Mouse (Mus musculus) lung, postnatal 0 days (tissue): ENCODE data around the gene Nomo1. TPM values are rescaled to one million over a fixed set of nuclear protein-coding genes. Genes with fewer than 3 reads are reported as not detected.

Experiments used
- ATAC-seq: fragments of 200-750 bp; cut with Nextera tagmentation; 2 replicates; pipeline ENCODE4 v1.8.0; 2017; ENCODE audit warnings: moderate library complexity
- DNase-seq: peaks from one replicate; pipeline ENCODE4 v3.0.0-alpha.2; 2016; ENCODE audit warnings: low spot score
- H3K27ac ChIP-seq: fragments of 300-500 bp; sonication (generic); 2 replicates; pipeline ENCODE4 v1.5.1; 2014; ENCODE audit warnings: antibody characterized with exemption, mild to moderate bottlenecking, low read length, mixed read lengths
- H3K27me3 ChIP-seq: fragments of 300-500 bp; sonication (generic); replicated peaks from 2 replicates; pipeline ENCODE4 v1.6.1; 2014; ENCODE audit warnings: low read length, mixed read lengths; ENCODE audit not compliant: insufficient read depth
- H3K36me3 ChIP-seq: fragments of 300-500 bp; sonication (generic); 2 replicates; pipeline ENCODE4 v1.6.1; 2014; ENCODE audit warnings: low read length, mixed read lengths; ENCODE audit not compliant: insufficient read depth
- H3K4me1 ChIP-seq: fragments of 300-500 bp; sonication (generic); 2 replicates; pipeline ENCODE4 v1.6.1; 2014; ENCODE audit warnings: antibody characterized with exemption, low read depth, low read length, mixed read lengths; ENCODE audit not compliant: insufficient read depth
- H3K4me2 ChIP-seq: fragments of 300-500 bp; sonication (generic); replicated peaks from 2 replicates; pipeline ENCODE4 v1.6.1; 2014; ENCODE audit warnings: low read depth, mild to moderate bottlenecking, low read length, moderate library complexity, mixed read lengths
- H3K4me3 ChIP-seq: fragments of 300-500 bp; sonication (generic); 2 replicates; pipeline ENCODE4 v1.5.1; 2014; ENCODE audit warnings: low read depth, low read length
- H3K9ac ChIP-seq: fragments of 300-500 bp; sonication (generic); replicated peaks from 2 replicates; pipeline ENCODE4 v1.6.1; 2014; ENCODE audit warnings: low read depth, mild to moderate bottlenecking
- H3K9me3 ChIP-seq: fragments of 300-500 bp; sonication (generic); 2 replicates; pipeline ENCODE4 v1.6.1; 2016; ENCODE audit warnings: low read length, mixed read lengths
- CTCF ChIP-seq: IDR thresholded peaks from 2 replicates; pipeline ENCODE4 v1.5.1; 2016; ENCODE audit warnings: antibody characterized with exemption, mild to moderate bottlenecking
- EP300 ChIP-seq: IDR thresholded peaks from 2 replicates; pipeline ENCODE4 v1.6.1; 2016; ENCODE audit warnings: antibody characterized with exemption, mild to moderate bottlenecking, control low read depth
- WGBS: fragments of 180-500 bp; shearing (Covaris S2); extraction: QIAGEN DNeasy Blood & Tissue Kit; methylation state at CpG from one replicate; pipeline ENCODE4 v1.1.7; 2014; 5-methylcytosine and 5-hydroxymethylcytosine counted together
- polyA plus RNA-seq: library from polyadenylated mRNA; unstranded; fragments of >200 nt; fragmentation: Nextera tagmentation; extraction: Ambion mirVana; gene quantifications from 2 replicates; pipeline ENCODE4 v1.2.1, GENCODE M21; 2015

Gene Nomo1
- polyA plus RNA-seq, 1 experiment from 2014 or later, result 17.8 TPM

GRCm38 (mm10) chr7:46132229-46132628 lies 98.7 kb downstream of the Nomo1 start:
- no peaks in the 10 kb centered on the region for H3K36me3 ChIP-seq
- H3K9me3 ChIP-seq, result no peaks in the 10 kb centered on the region
- H3K4me3 ChIP-seq, result no peak overlapping the region
- H3K9ac ChIP-seq, result no peak overlapping the region
- 82% methylated on average over 12 of the region's 12 CpGs for WGBS
- no peak for DNase-seq
- no peak for ATAC-seq
- no peaks in the 10 kb centered on the region for H3K4me1 ChIP-seq
- H3K4me2 ChIP-seq, result no peak overlapping the region
- no peaks in the 10 kb centered on the region for H3K27me3 ChIP-seq
- TF ChIP-seq CTCF (no peak), EP300 (no peak)
- H3K27ac ChIP-seq, result no peak overlapping the region

Other genes starting within 250 kb of the Nomo1 start
- gene Lmtk3, start 250.0 kb upstream of the Nomo1 start, polyA plus RNA-seq, result 0.10 and 0.11 TPM in 2 replicates
- 3.2 and 3.7 TPM in 2 replicates for gene Sult2b1, start 249.0 kb upstream of the Nomo1 start, polyA plus RNA-seq
- 105 and 113 TPM in 2 replicates for gene Cyth2, start 219.1 kb upstream of the Nomo1 start, polyA plus RNA-seq
- gene Kcnj14, start 208.9 kb upstream of the Nomo1 start, polyA plus RNA-seq, result 0.20 and 0.35 TPM in 2 replicates
- gene Grwd1, start 202.8 kb upstream of the Nomo1 start, polyA plus RNA-seq, result 14.8 and 15.1 TPM in 2 replicates
- gene Kdelr1, start 160.9 kb upstream of the Nomo1 start, polyA plus RNA-seq, result 56.2 and 57.3 TPM in 2 replicates
- 0.62 and 0.75 TPM in 2 replicates for gene Grin2d, start 155.3 kb upstream of the Nomo1 start, polyA plus RNA-seq
- 0.14 and 0.23 TPM in 2 replicates for gene Syngr4, start 137.0 kb upstream of the Nomo1 start, polyA plus RNA-seq
- 3.9 and 4.1 TPM in 2 replicates for gene Tmem143, start 136.8 kb upstream of the Nomo1 start, polyA plus RNA-seq
- gene Emp3, start 112.3 kb upstream of the Nomo1 start, polyA plus RNA-seq, result 233 and 255 TPM in 2 replicates
- 8.9 and 11.2 TPM in 2 replicates for gene Ccdc114, start 109.6 kb upstream of the Nomo1 start, polyA plus RNA-seq
- 0.26 and 0.37 TPM in 2 replicates for gene Abcc6, start 3.4 kb upstream of the Nomo1 start, polyA plus RNA-seq
- 0.44 and 0.45 TPM in 2 replicates for gene Kcnj11, start 67.1 kb downstream of the Nomo1 start, polyA plus RNA-seq
- gene Abcc8, start 146.3 kb downstream of the Nomo1 start, polyA plus RNA-seq, result 0.92 and 1.1 TPM in 2 replicates
- 0.13 TPM in 1 of 2 replicates, not detected in the other for gene Ush1c, start 204.8 kb downstream of the Nomo1 start, polyA plus RNA-seq
- gene Otog, start 207.3 kb downstream of the Nomo1 start, polyA plus RNA-seq, result not detected in 2 replicates